Mouse (Mus musculus) erythroblast, embryonic 14.5 days (primary cell): ENCODE measurements around the gene C1qtnf9.

Experiments used
- GATA1 ChIP-seq: IDR thresholded peaks from 2 replicates; pipeline ENCODE4 v1.6.1; 2012; ENCODE audit warnings: low read length, inconsistent platforms, mixed read lengths
- TAL1 ChIP-seq: IDR thresholded peaks from 3 replicates; pipeline ENCODE4 v1.6.1; 2012; ENCODE audit warnings: low read length, inconsistent platforms, mixed read lengths

GRCm38 (mm10) chr14:60746141-60746540 lies 21.8 kb upstream of the C1qtnf9 start:
- TF ChIP-seq TAL1 (no peak), GATA1 (no peak)
